In the genomic region with DNA sequence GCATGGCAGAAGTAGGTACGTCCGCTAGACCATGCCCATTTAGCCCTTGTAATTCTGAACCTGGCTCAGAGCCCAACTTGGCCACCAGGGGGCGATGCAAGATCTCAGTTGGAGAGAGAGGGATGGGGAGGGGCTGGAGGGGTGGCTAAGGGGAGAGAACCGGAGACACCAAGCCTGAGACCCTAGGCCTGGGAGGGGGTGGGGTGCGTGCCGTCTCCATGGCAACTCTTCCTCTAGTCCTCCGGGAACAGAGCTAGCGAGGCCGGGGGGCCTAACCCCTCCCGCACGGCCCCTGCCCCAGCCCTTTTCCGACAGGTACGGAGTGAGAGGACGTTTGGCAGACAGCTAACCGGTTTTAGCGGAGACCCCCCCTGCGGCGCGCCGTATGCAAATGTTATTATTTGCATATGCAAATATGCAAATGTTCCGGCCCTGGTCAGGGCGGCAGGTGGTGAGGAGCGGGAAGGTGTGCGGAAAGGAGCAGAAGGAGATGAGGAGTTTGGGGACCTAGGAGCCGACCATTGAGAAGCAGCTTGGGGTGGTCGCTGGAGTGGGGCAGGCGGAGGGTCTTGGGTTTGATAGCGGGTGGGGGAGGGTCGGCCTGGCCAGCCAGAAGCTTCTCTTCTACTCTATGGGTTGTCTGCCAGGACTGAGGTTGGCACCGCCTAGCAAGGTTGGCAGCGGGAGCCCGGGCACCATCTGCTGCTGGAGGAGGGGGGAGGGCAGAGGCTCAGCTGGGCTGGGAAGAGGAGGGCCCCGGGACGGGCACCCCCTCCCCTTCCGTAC, we compare ENCODE assay signal across 8 mouse cellular contexts. TPM values are rescaled to one million over a fixed set of nuclear protein-coding genes. Genes with fewer than 3 reads are reported as not detected.
DNase-seq lines count a peak whose midpoint lies in the region; ATAC-seq lines count a peak whose summit lies in the region.

No protein-coding gene starts in this region.

- peak overlapping the region; percentile 55 for H3K9ac ChIP-seq in forebrain, embryonic 14.5 days (ENCODE audit: low read length)
- H3K9ac ChIP-seq in neural tube, embryonic 15.5 days (replicated peaks) = peak overlapping the region; percentile 52

- DNase-seq in ES-CJ7 (ENCODE audit: low read depth, low spot score) = peak; percentile 98
- peak; percentile 97 for DNase-seq in forebrain, embryonic 14.5 days (ENCODE audit: low spot score)
- DNase-seq in heart, postnatal 36 days = peak; percentile 84
- peak; percentile 73 to 87 for DNase-seq in layer of hippocampus, adult 18-20 months (ENCODE audit: low spot score in 2 of 2)
- DNase-seq in lung, adult 18-20 months = peak; percentile 76 to 81
- peak; percentile 87 for DNase-seq in testis, postnatal 14 days (ENCODE audit: low spot score)

- ATAC-seq in cerebellum, adult (ENCODE audit: insufficient number of reproducible peaks, low FRiP score, low TSS enrichment) = peak; percentile 12; the same call in 1 of the 2 replicates
- peak; percentile 66 for ATAC-seq in forebrain, embryonic 14.5 days
- ATAC-seq in neural tube, embryonic 15.5 days (ENCODE audit: low FRiP score) = peak; percentile 65

- intact Hi-C loops in heart, postnatal 36 days (cut with DNase I) = loop anchor here (1.0 kb wide), 1 partner anchor 27 kb away; no protein-coding TSS in a partner anchor

- H3K4me1 ChIP-seq in forebrain, embryonic 14.5 days (ENCODE audit: control insufficient read depth, insufficient read depth, low read length) = peaks cover 40% of the 10 kb centered on the region
- H3K4me1 ChIP-seq in neural tube, embryonic 15.5 days = peaks cover 68% of the 10 kb centered on the region

- peaks cover 6% of the 10 kb centered on the region for H3K36me3 ChIP-seq in forebrain, embryonic 14.5 days (ENCODE audit: control insufficient read depth, insufficient read depth, low read length)
- H3K36me3 ChIP-seq in neural tube, embryonic 15.5 days = no peaks in the 10 kb centered on the region

- WGBS in forebrain, embryonic 14.5 days = under 1% methylated on average over 35 of the region's 35 CpGs
- WGBS in neural tube, embryonic 15.5 days = 1% methylated on average over 35 of the region's 35 CpGs

- H3K4me3 ChIP-seq in forebrain, embryonic 14.5 days (ENCODE audit: low read depth, low read length) = peak overlapping the region; percentile 31
- H3K4me3 ChIP-seq in neural tube, embryonic 15.5 days (replicated peaks) = peak overlapping the region; percentile 44

- peak overlapping the region; percentile 97 for H3K27ac ChIP-seq in forebrain, embryonic 14.5 days (ENCODE audit: low read depth, low read length)
- peak overlapping the region; percentile 92 for H3K27ac ChIP-seq in neural tube, embryonic 15.5 days (replicated peaks)

- no peaks in the 10 kb centered on the region for H3K9me3 ChIP-seq in forebrain, embryonic 14.5 days (replicated peaks; ENCODE audit: control insufficient read depth, low read length)
- H3K9me3 ChIP-seq in neural tube, embryonic 15.5 days (replicated peaks) = no peaks in the 10 kb centered on the region

- peaks cover 10% of the 10 kb centered on the region; the same call in 1 of the 2 replicates for H3K27me3 ChIP-seq in forebrain, embryonic 14.5 days (replicated peaks; ENCODE audit: control insufficient read depth, insufficient read depth, low read length)
- H3K27me3 ChIP-seq in neural tube, embryonic 15.5 days (replicated peaks) = 0 out of 2 replicates have a peak, but pooled peaks cover 8% of the 10 kb centered on the region

- H3K4me2 ChIP-seq in forebrain, embryonic 14.5 days (ENCODE audit: low read length) = peak overlapping the region; percentile 67
- H3K4me2 ChIP-seq in neural tube, embryonic 15.5 days = peak overlapping the region; percentile 69

RNA-seq across cellular contexts. Expression of a gene that starts 5.5 kb away (rescaled TPM):
- 12.5 and 17.2 TPM in 2 replicates for polyA plus RNA-seq in forebrain, embryonic 14.5 days (2014; fragmentation: Nextera tagmentation; extraction: Ambion mirVana)
- 10 to 100 TPM; 26.0 to 27.6 TPM for total RNA-seq in heart, postnatal 36 days (2021)
- total RNA-seq in layer of hippocampus, adult 18-20 months (2021) = 1 to 10 TPM; 3.6 to 3.8 TPM
- 17.8 and 22.5 TPM in 2 replicates for polyA plus RNA-seq in neural tube, embryonic 15.5 days (2015; fragmentation: Nextera tagmentation; extraction: Ambion mirVana)

RNA-seq across cellular contexts. Expression of a gene that starts 7.8 kb away (rescaled TPM):
- 0.41 TPM in 1 of 2 replicates, not detected in the other for polyA plus RNA-seq in forebrain, embryonic 14.5 days (2014; fragmentation: Nextera tagmentation; extraction: Ambion mirVana)
- under 1 TPM; 0.51 to 0.64 TPM for total RNA-seq in heart, postnatal 36 days (2021)
- 1 to 10 TPM; 2.4 to 3.5 TPM for total RNA-seq in layer of hippocampus, adult 18-20 months (2021)
- polyA plus RNA-seq in neural tube, embryonic 15.5 days (2015; fragmentation: Nextera tagmentation; extraction: Ambion mirVana) = 1.9 and 2.9 TPM in 2 replicates

RNA-seq across cellular contexts. Expression of a gene that starts 13.0 kb away (rescaled TPM):
- 53.1 and 65.1 TPM in 2 replicates for polyA plus RNA-seq in forebrain, embryonic 14.5 days (2014; fragmentation: Nextera tagmentation; extraction: Ambion mirVana)
- total RNA-seq in heart, postnatal 36 days (2021) = 10 to 100 TPM; 43.8 to 44.3 TPM
- 10 to 100 TPM; 24.2 to 25.3 TPM for total RNA-seq in layer of hippocampus, adult 18-20 months (2021)
- 50.4 and 69.9 TPM in 2 replicates for polyA plus RNA-seq in neural tube, embryonic 15.5 days (2015; fragmentation: Nextera tagmentation; extraction: Ambion mirVana)

RNA-seq across cellular contexts. Expression of a gene that starts 25.1 kb away (rescaled TPM):
- 32.1 and 35.4 TPM in 2 replicates for polyA plus RNA-seq in forebrain, embryonic 14.5 days (2014; fragmentation: Nextera tagmentation; extraction: Ambion mirVana)
- total RNA-seq in heart, postnatal 36 days (2021) = under 1 TPM; 0.28 to 0.41 TPM
- total RNA-seq in layer of hippocampus, adult 18-20 months (2021) = 1 to 10 TPM; 1.2 to 1.3 TPM
- polyA plus RNA-seq in neural tube, embryonic 15.5 days (2015; fragmentation: Nextera tagmentation; extraction: Ambion mirVana) = 80.4 and 102 TPM in 2 replicates

Comparison
In these comparisons a context has a peak if more than half of its experiments do, and no peak if none do; other contexts are left out.
1. Peak in every context shown above with its lines: DNase-seq, ATAC-seq, H3K4me3 ChIP-seq and H3K27ac ChIP-seq.
2. ATAC-seq: peak in every context shown above with its lines; median percentile 66 in forebrain, embryonic 14.5 days; 65 in neural tube, embryonic 15.5 days; 12 in cerebellum, adult.
3. RNA of a gene that starts 5.5 kb away (total RNA-seq): 26.0 to 27.6 TPM in heart, postnatal 36 days; 3.6 to 3.8 TPM in layer of hippocampus, adult 18-20 months; every median in the first group is over 4 times any median in the second.